ENCODE assay signal across 11 mouse cellular contexts in the genomic region with DNA sequence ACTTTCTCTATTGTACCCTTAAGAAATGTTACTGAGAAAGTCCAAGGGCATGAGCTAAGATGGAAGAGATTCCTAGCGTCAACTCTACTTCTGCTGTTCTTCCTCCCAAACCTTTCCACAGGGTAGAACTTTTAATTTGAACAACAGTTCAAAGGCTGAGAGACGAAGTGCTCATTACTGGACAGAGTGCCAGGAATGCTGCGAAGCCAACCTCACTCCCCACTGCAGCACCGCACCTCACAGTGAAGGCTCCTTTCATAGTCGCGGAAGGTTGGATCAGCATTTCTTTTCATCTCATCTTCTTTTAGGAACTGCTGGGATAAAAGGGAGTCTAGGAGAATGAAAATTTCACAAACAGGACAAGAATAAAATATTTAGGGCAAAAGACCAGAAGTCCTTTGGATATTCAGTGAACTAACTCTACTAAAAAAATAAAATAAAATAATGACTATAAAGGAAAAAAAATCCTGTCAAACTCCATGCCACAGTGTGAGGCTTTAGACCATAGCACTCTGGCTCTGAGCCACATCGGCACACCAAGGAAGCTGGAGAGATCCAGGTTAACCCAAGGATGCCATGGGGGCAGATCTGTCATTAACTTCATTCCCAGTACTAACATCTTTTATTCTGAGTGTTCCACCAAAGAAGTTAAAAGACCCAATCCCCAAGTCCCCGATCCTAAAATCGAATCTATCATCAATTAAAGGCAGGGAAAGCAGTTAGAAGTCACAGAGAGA. TPM values are rescaled to one million over a fixed set of nuclear protein-coding genes. Genes with fewer than 3 reads are reported as not detected.
DNase-seq lines count a peak whose midpoint lies in the region; ATAC-seq and TF ChIP-seq lines count a peak whose summit lies in the region.
"Had no signal": no experiment of that assay in that cellular context is flagged by ENCODE, and none has a peak within 500 bp of the region (broad histone marks: within the 10 kb centered on the region; RNA-seq: fewer than 3 reads in every experiment).

No protein-coding gene starts in this region.

- peaks cover 4% of the 10 kb centered on the region; the same call in 1 of the 2 replicates for H3K36me3 ChIP-seq in forebrain, embryonic 14.5 days (ENCODE audit: control insufficient read depth, insufficient read depth, low read length)
- no peaks in the 10 kb centered on the region for H3K36me3 ChIP-seq in forebrain, postnatal 0 days (ENCODE audit: insufficient read depth)
- peaks cover 15% of the 10 kb centered on the region for H3K36me3 ChIP-seq in kidney, embryonic 15.5 days
- no peaks in the 10 kb centered on the region for H3K36me3 ChIP-seq in embryonic facial prominence, embryonic 14.5 days (ENCODE audit: control insufficient read depth, insufficient read depth, low read length)

- ATAC-seq in forebrain, embryonic 14.5 days, result no peak
- no peak for ATAC-seq in forebrain, postnatal 0 days
- ATAC-seq in kidney, embryonic 15.5 days (replicated peaks; ENCODE audit: low FRiP score), result no peak
- no peak for ATAC-seq in embryonic facial prominence, embryonic 14.5 days (ENCODE audit: low read depth)
- no peak for ATAC-seq in cerebellum, adult (ENCODE audit: insufficient number of reproducible peaks, low FRiP score, low TSS enrichment)

- H3K9me3 ChIP-seq in forebrain, embryonic 14.5 days (replicated peaks; ENCODE audit: control insufficient read depth, low read length), result no peaks in the 10 kb centered on the region
- H3K9me3 ChIP-seq in forebrain, postnatal 0 days (ENCODE audit: low read length), result no peaks in the 10 kb centered on the region
- no peaks in the 10 kb centered on the region for H3K9me3 ChIP-seq in kidney, embryonic 15.5 days (replicated peaks)
- H3K9me3 ChIP-seq in embryonic facial prominence, embryonic 14.5 days (ENCODE audit: control insufficient read depth, low read length), result no peaks in the 10 kb centered on the region

- H3K4me2 ChIP-seq in forebrain, embryonic 14.5 days (ENCODE audit: low read length), result no peak overlapping the region
- H3K4me2 ChIP-seq in forebrain, postnatal 0 days (ENCODE audit: low read depth), result no peak overlapping the region
- H3K4me2 ChIP-seq in kidney, embryonic 15.5 days, result no peak overlapping the region
- no peak overlapping the region for H3K4me2 ChIP-seq in embryonic facial prominence, embryonic 14.5 days (ENCODE audit: low read depth, low read length)

- DNase-seq in forebrain, embryonic 14.5 days (ENCODE audit: low spot score), result peak; percentile 56
- no peak for DNase-seq in forebrain, postnatal 0 days
- DNase-seq in kidney, postnatal 4 days, result no peak
- DNase-seq in embryonic facial prominence, embryonic 14.5 days (ENCODE audit: low spot score), result no peak
- peak; percentile 55 to 68 for DNase-seq in kidney, postnatal 36 days
- no peak for DNase-seq in spleen, adult 18-20 months
- DNase-seq: cerebellum, adult 8-10 months; lung, adult 2 months; retina, postnatal 1 day had no signal

- H3K27me3 ChIP-seq in forebrain, embryonic 14.5 days (replicated peaks; ENCODE audit: control insufficient read depth, insufficient read depth, low read length), result no peaks in the 10 kb centered on the region
- H3K27me3 ChIP-seq in forebrain, postnatal 0 days (ENCODE audit: insufficient read depth, low read length), result no peaks in the 10 kb centered on the region
- H3K27me3 ChIP-seq in kidney, embryonic 15.5 days, result no peaks in the 10 kb centered on the region
- H3K27me3 ChIP-seq in embryonic facial prominence, embryonic 14.5 days (replicated peaks; ENCODE audit: control insufficient read depth, insufficient read depth, low read length), result no peaks in the 10 kb centered on the region

- peaks cover 53% of the 10 kb centered on the region for H3K4me1 ChIP-seq in forebrain, embryonic 14.5 days (ENCODE audit: control insufficient read depth, insufficient read depth, low read length)
- H3K4me1 ChIP-seq in forebrain, postnatal 0 days (ENCODE audit: insufficient read depth), result peaks cover 18% of the 10 kb centered on the region
- H3K4me1 ChIP-seq in kidney, embryonic 15.5 days, result peaks cover 70% of the 10 kb centered on the region
- H3K4me1 ChIP-seq in embryonic facial prominence, embryonic 14.5 days (ENCODE audit: control insufficient read depth, insufficient read depth, low read length), result peaks cover 62% of the 10 kb centered on the region

- WGBS in forebrain, embryonic 14.5 days, result 28% methylated on average over 9 of the region's 9 CpGs
- WGBS in forebrain, postnatal 0 days, result 36% methylated on average over 9 of the region's 9 CpGs
- 63% methylated on average over 9 of the region's 9 CpGs for WGBS in kidney, embryonic 15.5 days
- 49% methylated on average over 9 of the region's 9 CpGs for WGBS in embryonic facial prominence, embryonic 14.5 days

- peak overlapping the region; percentile 45; the same call in 1 of the 2 replicates for H3K27ac ChIP-seq in forebrain, embryonic 14.5 days (ENCODE audit: low read depth, low read length)
- H3K27ac ChIP-seq in forebrain, postnatal 0 days (ENCODE audit: low read depth, low read length), result no peak overlapping the region
- peak overlapping the region; percentile 73 for H3K27ac ChIP-seq in kidney, embryonic 15.5 days
- peak overlapping the region; percentile 79 for H3K27ac ChIP-seq in embryonic facial prominence, embryonic 14.5 days (replicated peaks; ENCODE audit: low read depth, low read length)

- H3K4me3 ChIP-seq in forebrain, embryonic 14.5 days (ENCODE audit: low read depth, low read length), result no peak overlapping the region
- H3K4me3 ChIP-seq in forebrain, postnatal 0 days (ENCODE audit: low read depth, low read length), result no peak overlapping the region
- H3K4me3 ChIP-seq in kidney, embryonic 15.5 days (replicated peaks), result no peak overlapping the region
- H3K4me3 ChIP-seq in embryonic facial prominence, embryonic 14.5 days (ENCODE audit: low read depth, low read length), result no peak overlapping the region

- no peak for TF ChIP-seq CTCF in forebrain, postnatal 0 days (IDR thresholded peaks at IDR 0.05; ENCODE audit: low read depth)

- no peak overlapping the region for H3K9ac ChIP-seq in forebrain, embryonic 14.5 days (ENCODE audit: low read length)
- H3K9ac ChIP-seq in forebrain, postnatal 0 days, result no peak overlapping the region
- no peak overlapping the region for H3K9ac ChIP-seq in kidney, embryonic 15.5 days
- no peak overlapping the region for H3K9ac ChIP-seq in embryonic facial prominence, embryonic 14.5 days (ENCODE audit: low read depth, low read length)

RNA-seq across cellular contexts. Expression of gene Ier5, which starts 5.3 kb away (rescaled TPM):
- polyA plus RNA-seq in forebrain, embryonic 14.5 days (2014; fragmentation: Nextera tagmentation; extraction: Ambion mirVana), result 19.5 and 24.6 TPM in 2 replicates
- total RNA-seq in forebrain, postnatal 0 days (2014; rRNA removed), result 46.0 and 47.6 TPM in 2 replicates
- polyA plus RNA-seq in forebrain, postnatal 0 days (2015; fragmentation: Nextera tagmentation; extraction: Ambion mirVana), result 9.4 and 11.6 TPM in 2 replicates
- 7.5 and 7.6 TPM in 2 replicates for polyA plus RNA-seq in kidney, embryonic 15.5 days (2015; fragmentation: Nextera tagmentation; extraction: Ambion mirVana)
- 9.9 and 11.0 TPM in 2 replicates for polyA plus RNA-seq in embryonic facial prominence, embryonic 14.5 days (2014; fragmentation: Nextera tagmentation; extraction: Ambion mirVana)

RNA-seq across cellular contexts. Expression of gene Mr1, which starts 52.5 kb away (rescaled TPM):
- polyA plus RNA-seq in forebrain, embryonic 14.5 days (2014; fragmentation: Nextera tagmentation; extraction: Ambion mirVana), result 0.80 and 1.2 TPM in 2 replicates
- total RNA-seq in forebrain, postnatal 0 days (2014; rRNA removed), result 2.8 and 5.1 TPM in 2 replicates
- 2.0 and 2.6 TPM in 2 replicates for polyA plus RNA-seq in forebrain, postnatal 0 days (2015; fragmentation: Nextera tagmentation; extraction: Ambion mirVana)
- polyA plus RNA-seq in kidney, embryonic 15.5 days (2015; fragmentation: Nextera tagmentation; extraction: Ambion mirVana), result 5.7 and 6.3 TPM in 2 replicates
- polyA plus RNA-seq in embryonic facial prominence, embryonic 14.5 days (2014; fragmentation: Nextera tagmentation; extraction: Ambion mirVana), result 6.8 and 7.9 TPM in 2 replicates

Comparison
In these comparisons a context has a peak if more than half of its experiments do, and no peak if none do; other contexts are left out.
1. DNase-seq: peak in forebrain, embryonic 14.5 days (single experiment) and kidney, postnatal 36 days (2 of 2); none in forebrain, postnatal 0 days (single experiment), kidney, postnatal 4 days (0 of 2), embryonic facial prominence, embryonic 14.5 days (single experiment) and spleen, adult 18-20 months (0 of 2).